Mouse (Mus musculus): ENCODE data around the gene Lrfn2.

DNA sequence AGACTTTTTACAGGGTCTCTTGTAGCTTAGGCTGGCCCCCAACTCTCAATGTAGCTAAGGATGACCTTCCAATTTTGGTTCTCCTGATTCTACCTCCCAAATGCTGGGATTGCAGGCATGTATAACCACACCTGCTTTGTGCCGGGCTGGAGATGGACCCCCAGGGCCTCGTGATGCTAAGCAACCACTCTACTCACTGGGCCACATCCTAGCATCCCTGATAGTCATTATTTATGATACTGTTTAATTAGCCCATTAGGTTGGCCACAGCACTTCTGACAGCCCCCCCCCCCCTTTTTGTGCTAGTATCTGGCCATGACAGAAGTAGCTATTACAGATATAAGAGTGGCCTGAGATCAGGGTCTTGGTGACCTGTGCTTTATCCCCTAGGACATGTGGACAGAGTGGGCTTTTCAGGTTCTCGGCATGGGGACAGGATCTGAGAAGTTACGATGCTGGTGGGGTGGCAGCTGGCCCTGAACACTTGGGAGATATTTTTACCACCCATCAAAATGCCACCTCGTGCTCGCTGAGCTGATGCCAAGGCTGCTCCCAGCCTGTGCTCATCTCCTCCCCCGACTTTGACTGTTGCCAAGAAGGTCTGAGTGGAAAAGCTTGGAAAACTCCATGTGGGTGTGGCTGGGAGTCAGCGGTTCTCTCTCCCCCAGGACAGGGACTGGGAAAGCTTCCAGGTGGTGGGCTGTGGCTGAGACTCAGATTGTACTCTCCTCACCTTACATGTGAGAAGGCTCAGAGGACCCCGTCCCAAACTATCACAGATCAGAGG is 151.6 kb downstream of the Lrfn2 start:
- no peak for TF ChIP-seq CTCF (IDR thresholded peaks at IDR 0.05; ENCODE audit: borderline replicate concordance, insufficient read depth, low read depth, low read length)
- TF ChIP-seq POLR2A (IDR thresholded peaks at IDR 0.05; ENCODE audit: borderline replicate concordance, insufficient read depth, low read length), result no peak
